Mouse (Mus musculus) testis, adult 2 months (tissue): ENCODE data around the gene Man1b1.

Experiments used
- CTCF ChIP-seq: fragments of 200-500 bp; IDR thresholded peaks from 2 replicates; pipeline ENCODE4 v1.5.1; 2012; ENCODE audit warnings: low read depth, mild to moderate bottlenecking, inconsistent platforms, low read length, moderate library complexity; ENCODE audit not compliant: control insufficient read depth, insufficient read depth, insufficient replicate concordance
- POLR2A ChIP-seq: fragments of 200-500 bp; IDR thresholded peaks from 2 replicates; pipeline ENCODE4 v1.6.1; 2012; ENCODE audit warnings: low read depth, mild to moderate bottlenecking, inconsistent platforms, low read length, moderate library complexity; ENCODE audit not compliant: control insufficient read depth

DNA sequence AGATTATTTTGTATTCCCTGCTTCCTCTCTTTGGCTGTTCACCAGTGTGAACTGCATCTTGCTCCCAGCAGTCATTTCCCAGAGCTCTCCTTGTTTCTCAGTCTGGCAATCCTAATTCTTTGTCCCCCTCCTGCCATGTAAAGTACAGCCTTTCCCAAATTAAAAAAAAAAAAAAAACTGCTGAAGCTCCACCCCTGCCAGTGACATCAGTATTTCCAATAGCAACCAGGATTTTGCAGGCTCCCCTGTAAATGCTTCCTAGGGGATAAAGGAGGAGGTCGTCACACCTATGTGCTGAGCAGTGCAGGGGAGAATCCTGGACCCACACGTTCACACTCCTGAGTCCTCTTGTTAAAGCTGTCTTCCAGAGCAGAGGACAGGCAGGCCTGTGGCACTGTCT is 12.1 kb upstream of the Man1b1 start:
- TF ChIP-seq CTCF (no peak), POLR2A (no peak)
